Mouse (Mus musculus): ENCODE measurements around the gene Zc3h4. TPM values are rescaled to one million over a fixed set of nuclear protein-coding genes. Genes with fewer than 3 reads are reported as not detected.

The Zc3h4 gene
- total RNA-seq, 2 experiments from 2014 or later: 24.9 to 27.1 TPM

DNA sequence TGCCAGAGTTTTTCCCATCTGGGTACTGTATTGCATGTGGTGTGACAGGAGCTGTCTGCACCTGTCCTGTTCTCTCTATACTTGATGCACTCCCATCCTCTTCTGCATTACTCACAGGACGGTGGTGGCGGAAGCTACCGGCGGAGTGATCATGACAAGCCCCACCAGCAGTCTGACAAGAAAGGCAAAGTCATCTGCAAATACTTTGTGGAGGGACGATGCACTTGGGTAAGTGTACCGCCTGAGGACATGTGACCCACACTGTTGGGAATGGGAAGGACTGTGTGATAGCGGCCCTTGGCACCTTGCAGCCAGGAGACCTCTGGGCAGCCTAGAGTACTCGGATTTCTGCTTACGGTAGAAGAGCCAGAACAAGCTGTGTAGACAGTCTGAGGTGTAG, 23.0 kb downstream of the Zc3h4 start:
- intact Hi-C loops (cut with DNase I): no loop called here
- no peak for DNase-seq

DNA sequence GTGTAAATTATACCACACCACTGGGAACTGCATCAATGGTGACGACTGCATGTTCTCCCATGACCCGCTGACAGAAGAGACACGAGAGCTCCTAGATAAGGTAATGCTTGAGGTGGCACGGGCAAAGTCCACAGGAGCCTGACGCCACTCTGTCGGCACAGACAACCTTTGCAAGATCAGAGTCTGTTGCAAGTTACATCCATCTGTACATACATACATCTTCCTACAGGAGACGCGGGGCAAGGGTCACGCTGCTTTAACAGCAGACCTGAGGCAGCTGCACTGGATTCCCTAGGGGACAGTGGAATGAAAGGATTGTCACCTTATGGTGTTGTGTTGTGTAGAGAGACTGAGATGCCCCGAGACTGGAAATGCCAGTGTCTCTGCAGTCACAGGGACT, 25.0 kb downstream of the Zc3h4 start:
- no peak for DNase-seq
- intact Hi-C loops (cut with DNase I): loop anchor here (1.0 to 5.0 kb wide), 3 partner anchors 29 to 133 kb away; no protein-coding TSS in a partner anchor

DNA sequence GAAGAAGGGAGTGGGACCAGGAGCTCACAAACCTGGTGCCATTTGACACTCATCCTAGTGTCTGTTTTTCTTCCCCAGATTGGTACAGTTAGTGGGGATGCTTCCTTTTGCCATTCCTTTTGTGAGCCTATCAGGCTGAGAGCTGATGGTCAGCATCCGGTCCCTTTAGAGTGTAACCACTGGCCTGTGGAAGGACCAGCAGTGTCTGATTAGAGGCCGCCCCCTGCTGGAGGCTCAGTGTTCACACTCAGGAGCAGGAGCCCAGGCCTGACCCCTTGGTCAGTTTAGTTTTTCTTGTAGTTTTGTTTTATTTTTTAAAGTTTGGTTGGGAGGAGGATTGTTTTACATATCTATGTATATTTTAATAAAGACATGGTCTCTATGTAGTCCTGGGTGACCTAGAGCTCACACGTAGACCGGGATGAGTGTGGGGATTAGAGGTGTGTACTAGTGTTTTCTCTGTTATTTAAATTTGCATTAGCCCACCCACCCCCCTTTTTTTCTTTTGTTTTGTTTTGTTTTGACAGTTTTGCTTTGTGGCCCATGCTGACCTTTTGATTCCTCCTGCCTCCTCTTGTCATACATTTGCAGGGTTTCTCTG, 25.5 kb downstream of the Zc3h4 start:
- DNase-seq: peak; percentile 72 to 84
- intact Hi-C loops (cut with DNase I): loop anchor here (1.0 to 5.0 kb wide), 3 partner anchors 30 to 134 kb away; no protein-coding TSS in a partner anchor

DNA sequence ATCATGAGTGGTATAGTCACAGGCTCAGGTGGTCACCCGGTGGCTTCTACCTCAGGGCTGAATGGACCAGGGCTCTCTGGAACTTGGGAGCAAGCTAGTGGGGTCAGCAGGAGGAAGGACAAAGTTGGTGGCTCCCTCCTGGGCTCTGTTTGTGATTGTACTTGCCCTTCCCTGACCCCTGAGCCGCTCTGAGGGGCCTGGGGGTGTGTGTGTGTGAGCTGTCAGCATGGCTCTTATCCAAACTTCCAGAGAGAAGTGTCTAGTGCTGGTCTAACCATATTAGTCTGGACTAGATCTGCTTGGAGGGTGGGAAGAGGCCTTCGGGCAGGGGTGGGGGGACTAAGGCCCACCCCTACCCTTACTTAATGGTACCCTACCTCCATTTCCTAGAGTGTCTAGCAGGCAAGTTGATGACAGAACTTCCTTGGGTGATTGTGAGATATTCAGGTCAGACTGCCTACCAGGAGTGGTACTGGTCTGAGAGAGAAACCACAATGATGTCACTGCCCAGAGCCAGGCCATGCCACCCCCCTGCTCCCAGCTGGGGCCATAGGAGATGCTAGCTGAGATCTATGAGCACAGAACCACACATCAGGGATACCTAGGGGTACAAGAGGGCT, 32.8 kb downstream of the Zc3h4 start:
- no peak for DNase-seq
- intact Hi-C loops (cut with DNase I): no loop called here

DNA sequence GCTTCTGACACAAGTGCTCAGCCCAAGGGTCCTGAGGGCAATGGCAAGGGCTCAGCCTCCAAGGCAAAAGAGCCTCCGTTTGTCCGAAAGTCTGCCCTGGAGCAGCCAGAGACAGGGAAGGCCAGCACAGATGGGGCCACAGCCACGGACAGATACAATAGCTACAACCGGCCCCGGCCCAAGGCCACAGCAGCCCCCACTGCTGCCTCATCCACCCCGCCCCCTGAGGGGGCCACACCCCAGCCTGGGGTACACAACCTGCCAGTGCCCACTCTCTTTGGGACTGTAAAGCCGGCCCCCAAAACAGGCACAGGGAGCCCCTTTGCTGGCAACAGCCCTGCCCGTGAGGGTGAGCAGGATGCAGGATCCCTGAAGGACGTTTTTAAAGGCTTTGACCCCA, 34.4 kb downstream of the Zc3h4 start:
- no peak for DNase-seq
- intact Hi-C loops (cut with DNase I): no loop called here

DNA sequence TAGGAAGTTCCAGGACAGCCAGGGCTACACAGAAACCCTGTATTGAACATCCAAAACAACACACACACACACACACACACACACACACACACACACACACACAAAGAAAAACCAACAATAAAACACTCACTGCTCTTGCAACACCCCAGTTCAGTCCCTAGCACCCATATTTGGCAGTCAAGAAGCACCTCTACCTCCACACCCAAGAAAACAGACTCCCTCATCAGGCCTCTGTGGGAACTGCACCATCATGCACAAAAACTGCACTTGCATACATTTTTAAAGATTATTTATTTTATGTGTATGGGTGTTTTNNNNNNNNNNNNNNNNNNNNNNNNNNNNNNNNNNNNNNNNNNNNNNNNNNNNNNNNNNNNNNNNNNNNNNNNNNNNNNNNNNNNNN, 40.5 kb downstream of the Zc3h4 start:
- DNase-seq: no peak
- intact Hi-C loops (cut with DNase I): no loop called here

DNA sequence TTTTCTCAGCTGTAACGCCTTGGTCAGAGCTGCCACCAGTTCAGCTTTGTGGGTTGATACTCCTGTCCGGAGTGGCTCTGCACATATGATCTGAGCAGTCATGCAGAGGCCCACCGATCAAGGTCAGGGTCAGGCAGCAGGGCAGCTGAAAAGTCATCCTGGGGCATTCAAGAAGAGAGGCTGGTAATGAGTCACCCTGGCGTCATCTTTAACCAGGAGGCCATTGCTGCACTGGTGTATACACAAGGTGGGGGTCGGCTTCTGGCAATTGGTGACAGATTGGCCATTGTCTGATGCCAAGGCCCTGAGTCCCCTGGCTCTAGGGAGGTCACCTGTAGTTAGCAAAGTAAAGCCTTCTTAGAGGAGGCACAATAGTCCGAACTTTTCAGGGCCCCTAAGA, 50.9 kb downstream of the Zc3h4 start:
- DNase-seq: no peak
- intact Hi-C loops (cut with DNase I): no loop called here

DNA sequence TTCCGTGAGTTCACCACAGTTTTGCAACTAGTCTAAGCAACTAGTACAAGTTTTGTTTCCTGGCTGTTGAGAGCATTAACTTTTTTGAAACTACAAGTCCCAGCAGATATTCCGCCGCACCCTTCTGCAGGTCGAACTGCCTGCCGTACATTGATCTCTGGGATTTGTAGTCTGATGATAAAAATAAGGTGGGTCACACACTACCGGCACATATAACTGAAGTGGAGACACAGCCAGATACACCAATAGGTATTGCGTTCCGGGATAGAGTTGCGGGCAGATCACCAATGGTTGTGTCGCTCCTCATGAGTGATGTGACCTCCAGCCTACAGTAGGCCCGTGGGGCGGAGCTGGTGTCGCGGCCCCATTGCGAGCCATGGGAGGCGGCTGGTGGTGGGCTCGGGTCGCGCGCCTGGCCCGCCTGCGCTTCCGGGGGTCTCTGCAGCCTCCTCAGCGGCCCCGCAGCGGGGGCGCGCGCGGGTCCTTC, 51.9 kb downstream of the Zc3h4 start, which contains the start of gene Tmem160:
TSS of gene Tmem160 (plus strand) at position 193 of the 487 bp plus-strand sequence.
- intact Hi-C loops (cut with DNase I): no loop called here
- peak; percentile 77 to 87 for DNase-seq

DNA sequence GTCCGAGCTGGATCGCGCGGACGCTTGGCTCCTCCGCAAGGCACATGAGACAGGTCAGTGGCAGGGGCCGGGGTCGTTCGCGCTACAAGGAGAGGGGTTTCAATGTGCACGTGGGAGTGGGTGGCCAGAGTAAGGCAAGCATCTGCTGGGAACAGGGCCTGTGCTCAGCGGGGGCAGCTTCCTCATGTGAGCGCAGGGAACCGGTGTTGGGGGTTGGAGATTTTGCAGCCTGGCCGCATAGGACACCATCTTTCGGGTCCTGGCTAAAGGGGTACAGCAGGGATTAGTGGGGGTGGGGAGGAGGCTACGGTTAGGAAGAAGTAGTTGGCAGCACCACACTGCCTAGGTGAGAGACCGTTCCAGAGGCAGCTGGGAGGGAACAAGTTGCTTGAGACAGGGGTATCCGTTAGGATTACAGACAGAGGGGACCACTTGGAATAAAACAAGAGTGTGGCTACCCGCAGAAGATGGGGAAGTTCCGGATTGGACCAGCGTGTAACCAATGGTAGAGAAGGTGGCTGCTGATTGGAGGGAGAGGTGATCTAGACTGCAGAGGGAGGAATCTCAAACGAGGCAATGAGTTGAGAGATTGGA, 52.5 kb downstream of the Zc3h4 start:
- DNase-seq: no peak
- intact Hi-C loops (cut with DNase I): no loop called here

DNA sequence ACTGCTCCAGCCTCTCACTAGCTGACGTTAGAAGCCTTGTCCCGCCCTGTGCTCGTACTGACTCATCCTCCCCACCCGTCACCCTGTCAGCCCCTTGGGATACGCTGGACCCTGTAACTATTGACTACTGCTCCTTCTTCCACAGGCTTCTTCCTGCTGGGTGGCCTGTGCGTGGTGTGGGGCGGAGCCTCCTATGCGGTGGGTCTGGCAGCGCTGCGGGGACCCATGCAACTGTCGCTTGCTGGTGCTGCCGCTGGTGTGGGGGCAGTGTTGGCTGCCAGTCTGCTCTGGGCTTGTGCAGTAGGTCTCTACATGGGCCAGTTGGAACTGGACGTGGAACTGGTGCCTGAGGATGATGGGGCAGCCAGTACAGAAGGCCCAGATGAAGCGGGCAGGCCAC, 54.3 kb downstream of the Zc3h4 start:
- intact Hi-C loops (cut with DNase I): no loop called here

DNA sequence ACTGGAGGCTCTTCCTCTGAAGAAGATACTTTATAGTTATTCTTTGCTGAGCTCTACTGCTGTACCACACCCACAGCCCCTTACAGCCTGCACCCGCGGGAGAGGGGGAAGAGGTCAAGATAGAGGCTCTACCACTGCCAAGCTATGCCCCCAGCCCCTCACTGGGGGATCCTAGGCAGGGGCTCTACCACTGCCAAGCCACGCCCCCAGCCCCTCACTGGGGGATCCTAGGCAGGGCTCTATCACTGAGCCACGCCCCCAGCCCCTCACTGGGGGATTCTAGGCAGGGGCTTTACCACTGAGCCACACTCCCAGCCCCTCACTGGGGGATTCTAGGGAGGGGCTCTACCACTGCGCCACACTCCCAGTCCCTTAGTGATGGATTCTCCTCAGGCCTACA, 55.6 kb downstream of the Zc3h4 start:
- intact Hi-C loops (cut with DNase I): no loop called here

More for the DNA sequence above, 54.3 kb downstream of the Zc3h4 start:
- DNase-seq: no peak

DNA sequence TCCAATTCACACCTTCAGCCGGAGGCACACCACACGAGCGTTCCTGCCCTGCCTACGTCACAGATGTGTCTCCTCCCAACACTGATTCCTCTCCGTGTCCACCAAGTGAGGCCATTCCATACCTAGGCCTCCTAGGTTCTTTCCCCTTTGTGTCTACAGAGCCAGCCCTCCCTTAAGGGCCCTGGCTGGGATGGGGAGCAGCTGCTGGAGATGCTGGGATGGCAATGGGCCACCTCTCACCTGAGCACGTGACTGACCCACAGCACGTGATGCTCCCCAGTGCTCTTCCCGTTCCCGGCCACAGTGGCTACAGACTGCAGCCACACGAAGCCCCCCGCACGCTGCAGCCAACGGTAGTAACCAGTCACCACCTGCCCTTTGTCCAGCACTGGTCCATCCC, 59.9 kb downstream of the Zc3h4 start:
- no peak for DNase-seq
- intact Hi-C loops (cut with DNase I): no loop called here

More for the DNA sequence above, 55.6 kb downstream of the Zc3h4 start:
- DNase-seq: no peak

DNA sequence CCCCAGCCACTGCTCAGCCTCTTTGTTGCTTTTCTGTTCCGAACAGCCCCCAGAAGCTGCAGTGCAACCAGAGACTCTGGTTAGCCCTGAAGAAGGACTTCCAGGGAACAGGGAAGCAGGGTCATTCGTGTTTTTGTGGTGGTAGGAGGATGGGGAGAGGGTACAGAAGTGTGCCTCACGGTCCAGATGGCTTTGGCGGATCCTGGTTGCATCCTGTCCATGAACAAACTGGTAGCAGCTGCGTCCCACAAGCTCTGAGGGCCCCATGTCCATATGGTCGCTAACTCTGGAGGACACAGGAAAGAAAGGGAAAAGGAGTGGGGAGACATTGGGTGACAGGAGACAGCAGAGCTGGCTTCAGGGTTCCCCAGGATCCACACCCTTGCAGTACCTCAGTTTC, 60.4 kb downstream of the Zc3h4 start:
- intact Hi-C loops (cut with DNase I): no loop called here
- no peak for DNase-seq

DNA sequence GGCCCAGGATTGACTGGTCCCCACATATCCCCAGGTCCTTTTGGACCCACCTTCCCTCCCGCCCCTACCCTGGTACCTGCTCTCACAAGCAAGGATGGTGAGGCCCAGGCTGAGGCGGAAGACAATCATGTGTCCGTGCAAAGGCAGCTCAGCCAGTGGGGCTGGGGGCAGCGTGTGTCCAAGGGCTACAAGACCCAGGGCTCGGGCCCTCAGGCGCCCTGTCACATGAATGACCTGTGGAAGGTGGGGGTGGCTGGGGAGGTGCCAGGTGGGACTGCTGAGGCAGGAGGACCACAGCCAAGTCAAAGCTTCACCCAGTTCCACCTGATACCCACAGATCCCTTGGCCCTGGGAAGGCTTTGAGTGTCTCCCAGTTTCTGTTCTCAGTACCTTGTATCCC, 61.0 kb downstream of the Zc3h4 start:
- intact Hi-C loops (cut with DNase I): loop anchor here (2.0 kb wide), 2 partner anchors 65 to 85 kb away; no protein-coding TSS in a partner anchor
- no peak for DNase-seq

DNA sequence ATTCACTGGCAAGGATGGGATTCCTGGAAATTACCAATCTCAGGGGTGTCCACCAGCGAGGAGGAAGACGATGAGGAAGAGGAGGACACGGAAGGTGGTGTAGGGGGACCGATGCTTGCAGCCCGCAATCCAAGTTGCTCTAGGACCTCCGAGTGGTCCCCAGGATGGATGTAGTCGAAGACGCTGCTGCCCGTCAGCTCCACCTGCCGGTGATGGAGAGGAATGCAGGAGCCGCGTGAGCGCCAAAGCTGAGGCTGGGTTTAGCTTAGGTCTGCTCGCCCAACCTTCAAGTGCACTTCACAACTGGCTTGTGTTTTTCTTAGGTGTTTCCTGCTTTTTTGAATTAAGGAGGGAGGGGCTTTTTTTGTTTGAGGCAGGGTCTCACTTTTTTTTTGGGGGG, 62.5 kb downstream of the Zc3h4 start:
- peak; percentile 64 to 74 for DNase-seq
- intact Hi-C loops (cut with DNase I): loop anchor here (2.0 kb wide), 2 partner anchors 66 to 86 kb away; no protein-coding TSS in a partner anchor

DNA sequence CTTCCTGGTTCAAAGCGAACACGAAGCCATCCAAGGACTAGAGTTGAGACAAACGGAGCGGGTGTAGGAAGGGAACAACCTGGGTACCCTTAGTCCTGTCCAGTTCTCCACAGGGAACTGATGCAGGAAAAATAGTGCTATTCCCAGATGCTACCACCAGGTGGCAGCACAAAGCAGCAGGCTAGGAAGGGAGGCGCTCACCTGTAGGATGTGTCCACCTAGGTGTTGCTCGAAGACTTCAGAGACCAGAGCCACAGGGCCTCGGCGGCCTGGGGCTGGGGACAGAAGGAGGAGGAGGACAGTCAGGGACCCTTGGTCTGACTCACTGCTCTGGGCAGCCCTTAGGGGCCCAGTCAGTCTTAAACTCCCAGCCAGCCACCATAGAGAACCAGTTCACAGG, 64.5 kb downstream of the Zc3h4 start:
- intact Hi-C loops (cut with DNase I): loop anchor here (2.0 kb wide), 1 partner anchor 28 kb away; no protein-coding TSS in a partner anchor
- peak; percentile 49 to 57 for DNase-seq

DNA sequence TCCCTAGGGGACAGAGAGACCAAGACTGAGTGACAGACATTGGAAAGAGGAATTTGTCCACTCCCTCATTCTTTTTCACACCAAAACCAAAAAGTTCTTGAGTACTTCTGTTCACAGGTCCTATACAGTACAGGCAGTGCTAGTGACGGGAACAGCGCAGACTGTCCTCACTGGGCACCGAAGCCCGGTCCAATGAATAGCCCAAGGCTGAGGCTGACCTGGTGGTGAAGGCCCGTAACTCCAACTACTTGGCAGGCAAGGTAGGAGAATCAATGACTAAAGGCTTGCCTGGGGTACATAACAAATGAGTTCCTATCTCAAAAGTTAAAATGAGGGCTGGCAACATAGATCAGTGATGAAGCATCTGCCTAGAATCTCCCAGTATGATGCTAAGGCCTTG, 64.9 kb downstream of the Zc3h4 start:
- no peak for DNase-seq
- intact Hi-C loops (cut with DNase I): loop anchor here (2.0 kb wide), 1 partner anchor 27 kb away; no protein-coding TSS in a partner anchor

DNA sequence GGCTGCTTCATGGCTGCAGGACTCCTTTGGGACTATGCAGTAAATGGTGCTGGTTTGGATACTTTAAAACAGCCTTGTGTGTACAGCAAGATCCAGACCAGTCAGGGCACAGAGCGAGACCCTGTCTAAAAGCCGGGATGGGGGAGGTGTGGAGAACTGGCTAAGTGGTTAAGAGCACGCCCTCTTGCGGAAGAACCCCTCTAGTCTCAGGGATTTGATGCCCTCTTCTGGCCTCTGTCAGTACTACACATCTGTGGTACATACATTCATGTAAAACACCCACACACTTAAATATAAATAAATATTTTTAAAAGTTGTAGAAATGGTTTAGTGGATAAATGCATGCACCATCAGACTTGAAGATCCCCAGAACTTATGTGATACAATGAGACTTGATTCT, 65.9 kb downstream of the Zc3h4 start:
- DNase-seq: no peak
- intact Hi-C loops (cut with DNase I): no loop called here

DNA sequence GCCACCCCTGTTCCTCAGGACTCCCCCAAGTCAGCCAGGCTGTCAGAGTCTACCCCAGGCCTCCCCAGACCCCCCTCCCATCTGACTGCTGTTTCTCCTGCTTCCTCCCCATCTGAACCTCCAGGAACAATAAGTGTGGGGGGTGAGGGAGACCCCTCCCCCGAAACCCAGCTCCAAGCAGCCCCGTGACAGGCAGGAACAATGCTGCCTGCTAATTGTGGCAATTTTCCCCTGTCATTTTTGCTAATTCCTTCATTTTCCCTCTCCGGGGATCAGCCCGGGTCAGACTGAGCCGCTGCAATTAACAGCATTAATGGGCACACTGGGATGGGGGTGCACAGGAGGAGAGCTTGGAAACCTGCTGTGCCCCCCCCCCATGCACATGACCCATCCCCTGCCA, 67.4 kb downstream of the Zc3h4 start:
- no peak for DNase-seq
- intact Hi-C loops (cut with DNase I): loop anchor here (2.0 kb wide), 1 partner anchor 153 kb away; no protein-coding TSS in a partner anchor

DNA sequence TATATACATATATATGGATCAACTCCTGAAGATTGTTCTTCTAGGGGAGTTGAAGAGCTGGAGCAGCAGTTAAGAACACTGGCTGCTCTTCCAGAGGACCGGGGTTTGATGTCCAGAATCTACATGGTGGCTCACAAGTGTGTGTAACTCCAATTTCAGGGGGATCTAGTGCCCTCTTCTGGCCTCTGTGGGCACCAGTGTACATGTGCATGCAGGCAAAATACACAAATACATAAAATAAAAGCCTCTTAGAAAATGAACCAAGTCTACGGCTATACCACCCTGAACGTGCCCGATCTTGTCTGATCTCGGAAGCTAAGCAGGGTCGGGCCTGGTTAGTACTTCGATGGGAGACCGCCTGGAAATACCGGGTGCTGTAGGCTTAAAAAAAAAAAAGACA, 70.8 kb downstream of the Zc3h4 start:
- intact Hi-C loops (cut with DNase I): loop anchor here (10.0 kb wide), 1 partner anchor 213 kb away; no protein-coding TSS in a partner anchor
- no peak for DNase-seq

DNA sequence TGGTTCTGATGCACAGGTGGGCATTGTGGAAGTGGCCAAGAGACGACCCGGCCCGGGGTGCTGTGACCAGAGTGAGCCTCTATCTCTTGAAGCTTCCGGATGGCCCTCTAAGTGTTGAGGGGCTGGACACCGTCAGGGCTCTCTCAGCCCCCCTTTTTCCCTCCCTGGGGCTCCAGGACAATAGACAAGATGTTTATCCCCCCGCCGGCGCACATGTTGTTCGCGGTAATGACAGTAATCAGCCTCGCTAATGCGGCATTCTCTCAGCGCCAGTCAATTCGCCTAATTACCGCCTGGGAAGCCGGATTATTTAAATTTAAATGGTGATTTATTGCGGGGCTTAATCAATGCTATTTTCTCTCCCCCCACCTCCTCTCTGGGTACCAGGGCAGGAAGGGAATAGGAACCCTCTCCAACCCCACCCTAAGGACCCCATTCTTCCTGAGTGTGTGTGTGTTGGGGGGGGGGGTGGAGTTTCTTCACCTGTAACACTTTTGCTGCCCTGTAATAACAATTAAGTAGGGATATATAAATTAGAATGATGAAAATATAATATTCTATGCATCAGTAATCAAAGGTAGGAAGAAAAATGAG, 71.5 kb downstream of the Zc3h4 start:
- intact Hi-C loops (cut with DNase I): loop anchor here (10.0 kb wide), 1 partner anchor 213 kb away; no protein-coding TSS in a partner anchor

More for the DNA sequence above, 71.5 kb downstream of the Zc3h4 start:
- DNase-seq: no peak
